Mouse (Mus musculus) testis, postnatal 10 days (tissue): Measurements from ENCODE around the gene Tinagl1.

ENCODE experiments used
- DNase-seq: peaks from one replicate; pipeline ENCODE4 v3.0.0; 2021; ENCODE audit warnings: low spot score

Tinagl1 gene

DNA sequence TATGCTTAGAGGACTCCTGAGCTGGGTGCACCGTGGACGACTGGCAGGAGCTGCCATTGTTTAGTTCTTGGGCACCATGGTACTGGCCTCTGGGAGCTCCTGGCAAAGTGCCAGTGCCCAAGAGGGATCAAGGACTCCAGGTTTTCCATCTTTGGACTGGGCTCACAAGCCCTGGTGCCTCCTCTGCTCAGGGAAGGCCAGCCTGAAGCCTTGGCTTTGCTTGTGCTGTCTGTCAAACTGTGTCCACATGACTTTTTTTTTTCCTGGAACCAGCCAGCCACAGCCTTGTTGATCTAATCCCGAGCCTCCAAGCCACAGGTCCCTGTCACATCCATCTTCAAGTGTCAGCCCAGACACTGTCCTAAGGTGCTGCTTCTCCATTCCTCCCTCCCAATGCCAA, 33.1 kb downstream of the Tinagl1 start:
- no peak for DNase-seq

DNA sequence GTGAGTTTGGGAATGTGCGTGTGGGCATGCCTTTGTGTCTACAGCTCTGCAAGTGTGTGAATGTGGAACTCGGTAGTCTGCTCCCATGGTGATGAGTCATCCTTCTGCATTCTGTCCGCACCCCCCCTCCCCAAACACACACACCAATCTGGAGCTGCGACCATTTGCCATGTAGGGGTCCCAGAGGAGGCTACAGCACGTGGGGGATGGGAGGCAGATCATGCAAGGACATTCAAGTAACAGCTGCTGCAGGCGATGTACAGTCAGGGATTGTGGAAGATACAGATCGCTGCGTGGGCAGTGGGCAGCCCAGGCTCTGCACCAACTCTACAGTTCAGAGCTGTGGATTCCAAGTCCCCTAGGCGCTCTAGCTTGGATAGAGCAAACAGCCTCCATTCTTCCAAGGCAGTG, 33.9 kb downstream of the Tinagl1 start:
- no peak for DNase-seq

DNA sequence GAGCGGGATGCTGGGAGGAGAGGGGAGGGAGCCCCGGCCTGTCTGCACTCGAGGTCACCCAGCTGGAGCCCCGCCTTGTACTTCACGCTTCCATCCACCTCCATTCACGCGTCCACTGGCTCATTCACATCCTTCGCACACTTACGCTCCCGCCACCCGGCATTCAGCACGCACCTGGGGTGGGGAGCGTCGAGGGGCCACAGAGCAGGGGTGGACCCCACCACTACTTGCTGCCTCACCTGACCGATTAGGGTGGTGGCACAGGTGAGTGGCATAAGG, 35.8 kb downstream of the Tinagl1 start, which contains the start of gene Hcrtr1:
Hcrtr1 (minus strand) TSS at position 146 of the 279 bp plus-strand sequence.
- no peak for DNase-seq

DNA sequence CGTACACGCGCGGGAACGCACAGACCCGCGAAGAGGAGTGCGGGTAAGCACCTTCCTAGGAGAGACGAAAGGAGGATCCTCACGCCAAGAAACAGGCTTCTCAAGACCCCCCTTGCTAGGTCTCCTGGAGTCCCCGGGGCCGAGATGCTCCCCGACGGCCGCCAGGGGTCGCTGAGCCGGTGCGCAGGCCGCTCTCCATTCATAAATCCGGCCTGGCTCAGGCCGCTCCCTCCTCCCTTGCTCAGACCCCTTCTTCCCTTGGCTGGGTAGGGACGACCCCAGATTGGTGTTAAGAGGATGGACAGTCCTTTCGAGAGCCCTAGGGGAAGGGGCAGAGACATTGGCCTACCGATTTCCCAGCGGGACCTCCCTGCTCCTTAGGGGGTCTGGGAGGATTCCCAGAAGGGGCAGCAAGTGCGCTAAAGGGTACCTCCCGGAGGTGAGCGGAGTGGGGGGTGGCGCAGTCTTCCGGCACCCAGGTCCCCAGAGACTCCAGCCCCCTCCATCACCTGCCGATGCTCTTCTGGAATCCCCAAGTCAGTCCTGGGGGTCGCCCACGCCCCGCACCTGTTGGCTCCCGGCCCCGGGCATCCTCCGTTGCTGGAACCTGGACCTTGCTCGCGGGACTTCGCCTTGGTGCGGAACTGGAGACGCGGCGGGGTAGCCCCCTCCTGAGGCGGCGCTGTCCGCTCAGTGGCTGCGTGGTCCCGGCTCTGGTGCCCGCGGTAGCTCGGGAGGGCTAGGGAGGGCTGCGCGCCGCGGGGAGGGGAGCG, 36.3 kb downstream of the Tinagl1 start:
- peak; percentile 89 for DNase-seq

DNA sequence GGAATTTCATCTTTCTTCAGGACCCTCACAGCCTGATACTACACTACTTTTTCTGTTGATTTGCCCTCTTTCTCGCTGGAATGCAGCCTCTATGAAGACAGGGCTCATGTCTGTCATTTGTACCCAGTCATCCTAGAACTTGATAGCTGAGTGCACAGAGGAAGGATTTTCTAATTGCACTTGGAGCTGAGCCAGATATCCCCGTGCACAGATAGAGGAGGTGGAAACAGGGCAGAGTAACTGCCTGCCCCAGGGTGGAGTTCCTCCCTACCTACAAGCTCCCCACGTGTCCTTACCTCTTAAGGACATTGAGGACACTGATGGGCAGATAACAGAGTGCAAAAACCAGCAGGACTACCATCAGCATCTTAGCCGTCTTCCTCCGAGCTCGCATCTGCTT, 41.5 kb downstream of the Tinagl1 start:
- no peak for DNase-seq

DNA sequence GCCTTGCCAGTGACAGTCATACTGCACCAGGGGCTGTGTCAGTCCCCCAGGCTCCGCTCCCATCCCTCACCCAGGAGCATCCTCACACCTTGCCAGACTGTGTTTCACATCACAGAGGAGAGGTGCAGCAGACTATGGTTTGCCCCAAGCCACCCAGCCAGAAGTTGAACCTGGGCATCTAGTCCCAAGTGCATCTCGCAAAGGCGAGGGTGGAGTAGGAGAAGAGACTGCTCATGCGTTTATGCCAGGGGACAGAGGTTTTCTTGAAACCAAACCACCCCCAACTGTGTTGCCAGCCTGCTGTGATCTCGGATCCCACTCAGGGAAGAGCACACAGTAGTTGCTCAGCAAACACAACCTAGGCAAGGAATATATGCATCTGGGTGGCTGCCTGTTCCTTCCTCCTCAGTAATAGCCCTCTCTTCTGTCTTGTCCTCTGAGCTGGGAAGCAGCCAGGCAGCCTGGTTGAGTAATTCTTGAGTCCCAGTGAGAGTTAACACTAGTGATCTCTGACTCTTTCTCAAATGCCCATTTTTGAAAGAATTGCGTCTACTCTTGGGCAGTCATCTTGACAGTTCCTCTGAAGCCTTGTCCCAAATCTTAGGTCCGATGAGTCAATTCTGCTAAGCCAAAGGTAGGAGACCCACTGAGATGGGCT, 43.3 kb downstream of the Tinagl1 start:
- DNase-seq, result no peak

DNA sequence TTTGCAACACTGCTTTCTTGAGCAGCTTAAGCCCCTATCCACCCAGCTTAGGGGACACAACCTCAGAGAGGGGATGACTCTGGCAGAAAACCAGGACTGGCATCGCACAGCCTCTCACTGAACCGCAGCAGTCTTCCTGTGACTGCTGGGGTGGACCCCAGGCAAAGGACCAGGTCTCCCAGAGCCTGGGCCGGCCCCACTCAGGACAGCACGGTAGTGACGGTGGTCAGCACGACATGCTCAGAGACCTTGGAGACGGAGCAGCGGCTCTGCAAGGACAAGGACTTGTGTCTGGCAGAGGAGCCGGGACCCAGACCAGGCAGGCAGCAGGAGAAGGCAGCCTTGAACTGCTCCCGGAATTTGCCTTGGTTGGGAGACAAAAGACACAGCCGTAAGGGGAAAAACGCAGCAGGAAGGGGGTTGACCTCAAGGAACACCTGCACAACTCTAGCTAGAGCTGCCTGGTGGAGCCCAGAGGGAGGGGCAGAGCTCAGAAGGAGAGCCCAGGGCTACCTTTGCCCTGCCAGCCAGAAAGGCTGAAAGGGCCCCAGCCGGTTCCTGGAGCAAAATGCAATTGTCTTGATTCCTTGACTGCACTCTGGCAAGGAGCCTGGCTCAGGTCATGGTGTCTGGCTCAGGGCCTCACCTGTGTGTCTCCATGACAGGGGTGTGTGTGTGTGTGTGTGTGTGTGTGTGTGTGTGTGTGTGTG, 44.1 kb downstream of the Tinagl1 start:
- no peak for DNase-seq

DNA sequence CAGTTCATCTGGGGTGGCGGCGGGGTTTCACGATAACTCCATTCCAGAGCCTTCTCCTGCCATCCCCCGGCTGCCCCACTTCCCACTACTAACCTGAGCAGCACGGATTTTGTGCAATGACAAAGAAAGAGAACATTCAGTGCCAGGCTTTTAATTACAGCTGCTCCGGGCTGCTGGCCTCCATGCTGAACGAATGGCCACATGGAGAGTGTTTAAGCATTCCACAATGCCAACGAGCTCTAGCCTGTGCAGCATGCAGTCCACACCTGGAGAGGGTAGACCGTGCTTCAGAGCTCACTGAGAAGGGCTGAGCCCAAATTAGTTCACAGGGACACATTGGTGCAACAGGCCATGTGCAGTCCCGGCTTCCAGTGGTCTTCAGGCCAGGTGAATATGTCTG, 44.8 kb downstream of the Tinagl1 start:
- DNase-seq, result no peak

DNA sequence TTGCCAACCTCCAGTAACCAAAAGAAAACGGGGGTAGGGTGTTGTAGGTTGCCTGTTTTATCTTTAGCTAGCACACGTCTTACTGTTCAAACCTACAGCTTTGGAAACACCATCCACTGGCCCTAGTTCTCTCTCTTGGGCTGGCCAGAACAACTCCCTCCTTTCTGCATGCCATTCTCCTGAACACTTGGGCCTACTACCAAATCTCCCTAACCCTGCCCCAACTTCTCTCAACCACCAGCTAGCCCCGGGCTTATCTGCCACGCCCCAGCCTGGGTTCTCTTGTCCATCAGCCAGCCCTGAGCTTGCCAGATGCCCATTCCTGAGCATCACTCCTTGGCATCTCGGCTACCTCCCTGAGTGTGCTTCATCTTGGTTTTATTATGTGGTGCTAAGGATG, 46.0 kb downstream of the Tinagl1 start:
- no peak for DNase-seq

DNA sequence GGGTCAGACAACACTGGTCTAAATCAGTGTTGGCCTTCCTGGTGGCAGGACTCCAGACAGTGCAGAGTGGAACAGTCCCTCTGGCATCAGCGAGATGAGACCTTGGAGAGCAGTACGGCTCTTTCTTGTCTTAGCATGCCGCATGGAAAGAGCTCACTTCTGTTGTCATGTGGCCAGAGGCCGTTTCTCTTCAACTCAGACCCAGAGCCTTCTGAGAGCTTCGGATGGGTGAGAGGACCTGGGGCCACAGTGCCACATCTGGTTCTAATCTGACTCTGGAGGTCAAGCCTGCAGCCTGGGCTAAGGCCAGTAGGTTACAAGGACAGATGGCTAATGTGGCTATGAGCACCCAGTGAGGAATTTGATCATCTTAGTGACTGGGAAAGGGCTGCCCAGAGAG, 49.0 kb downstream of the Tinagl1 start:
- no peak for DNase-seq

DNA sequence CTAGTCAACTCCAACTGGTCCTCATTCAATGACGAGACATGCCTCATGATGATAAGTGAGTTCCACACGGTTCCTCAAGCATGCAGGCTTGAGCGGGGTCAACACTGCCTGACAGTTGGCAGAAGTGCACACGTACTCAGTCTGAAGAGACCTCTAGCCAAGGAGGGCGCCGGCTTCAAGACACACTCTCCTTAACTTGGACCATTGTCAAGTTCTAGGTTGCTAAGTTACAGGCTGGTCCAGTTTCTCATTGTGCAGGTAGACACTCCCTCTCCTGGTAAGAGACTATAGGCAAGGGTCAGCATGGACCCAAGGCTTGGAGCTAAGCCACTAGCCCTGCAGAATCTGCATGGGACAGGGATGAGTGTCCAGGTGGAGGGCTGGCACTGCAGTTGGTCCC, 49.8 kb downstream of the Tinagl1 start:
- no peak for DNase-seq

DNA sequence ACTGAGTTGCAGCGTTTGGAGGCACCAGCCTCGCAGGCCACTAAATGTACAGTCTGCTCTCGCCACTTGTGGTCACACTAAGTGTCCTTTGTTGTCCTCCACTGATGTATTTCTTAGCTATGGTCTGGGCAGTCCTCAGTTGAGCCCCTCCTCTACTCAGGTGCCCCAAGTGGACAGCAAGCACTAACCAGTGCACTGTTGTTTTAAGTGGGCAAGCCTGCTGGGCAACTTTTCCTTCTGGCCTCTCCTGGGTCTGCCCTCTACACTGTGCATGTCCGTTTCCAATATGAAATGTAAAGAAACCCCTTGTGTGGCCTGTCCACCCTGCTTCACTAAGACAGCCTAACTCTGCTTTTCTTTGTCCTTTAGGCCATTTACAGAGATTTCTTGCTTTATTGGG, 50.8 kb downstream of the Tinagl1 start:
- no peak for DNase-seq

DNA sequence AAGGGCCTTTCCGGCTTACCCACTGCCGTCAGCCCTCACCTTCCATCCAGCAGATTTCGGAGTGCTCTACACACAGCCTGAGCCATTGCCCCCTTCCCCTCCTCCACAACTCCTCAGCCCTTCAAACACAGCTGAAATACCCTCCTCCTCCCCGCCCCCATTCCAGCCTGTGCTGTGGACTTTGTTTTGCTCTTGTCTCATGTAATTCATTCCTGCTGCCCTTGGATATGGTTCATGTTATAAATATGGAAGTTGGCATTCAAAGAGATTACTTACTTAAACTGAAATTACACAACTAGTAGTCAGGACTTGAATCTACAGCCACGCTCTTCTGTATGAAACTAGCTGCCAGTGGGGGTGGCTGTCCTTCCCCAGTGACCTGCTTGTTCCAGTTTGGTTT, 51.9 kb downstream of the Tinagl1 start:
- DNase-seq, result no peak

DNA sequence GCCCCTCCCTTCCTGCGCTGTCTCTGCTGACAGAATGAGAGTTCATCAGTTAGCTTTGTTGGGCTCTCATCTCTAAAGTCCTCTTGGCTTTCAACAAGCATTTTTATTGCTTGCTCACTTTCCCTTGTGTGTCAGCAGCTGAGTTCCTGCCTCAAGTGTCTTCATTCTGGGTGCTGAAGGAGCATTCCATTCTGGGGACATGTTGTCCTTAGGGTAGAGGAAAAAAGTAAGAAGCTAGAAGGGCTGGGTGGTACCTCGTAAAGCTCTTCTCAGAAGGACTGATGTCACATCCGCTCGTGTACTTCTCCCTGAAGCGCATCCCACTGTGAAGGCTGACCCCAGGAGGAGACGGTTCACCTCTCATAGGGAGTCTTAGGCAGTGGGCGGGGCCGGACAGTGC, 53.4 kb downstream of the Tinagl1 start:
- no peak for DNase-seq

DNA sequence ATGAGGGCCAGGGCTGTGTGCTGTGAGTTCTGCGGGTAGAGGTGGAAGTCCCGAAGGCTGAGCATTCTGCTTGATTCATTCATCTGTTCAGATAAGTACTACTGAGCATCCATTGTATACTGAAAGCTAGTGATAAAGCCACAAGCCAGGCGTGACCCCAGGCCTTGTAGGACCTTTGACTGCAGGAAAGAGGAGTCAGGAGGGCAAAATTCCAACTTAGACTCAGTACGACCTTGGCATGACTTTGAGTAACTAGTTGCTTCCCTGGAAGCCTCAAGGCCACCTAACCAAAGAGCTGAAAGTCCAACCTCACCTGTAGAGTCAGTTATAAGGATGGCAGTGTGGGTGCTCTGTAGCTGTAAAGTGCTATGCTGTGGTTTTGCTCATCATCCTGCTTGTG, 54.2 kb downstream of the Tinagl1 start:
- no peak for DNase-seq
